Mouse (Mus musculus) G1E-ER4 (cell line): ENCODE data around the gene Mphosph6. TPM values are rescaled to one million over a fixed set of nuclear protein-coding genes. Genes with fewer than 3 reads are reported as not detected.

Experiments
- GATA1 ChIP-seq: IDR thresholded peaks from one replicate; pipeline ENCODE4 v1.8.0; 2012; ENCODE audit warnings: low read length, inconsistent platforms
- polyA plus RNA-seq: library from polyadenylated mRNA; stranded (reverse); fragments of >175 nt; gene quantifications from 2 replicates; pipeline ENCODE4 v1.2.3, GENCODE M21; 2012

Gene Mphosph6
- 3.9 and 4.8 TPM in 2 replicates for polyA plus RNA-seq

- no peak for TF ChIP-seq GATA1
Observed at GRCm38 (mm10) chr8:117801443-117802298, at the start of gene Mphosph6. TSS of gene Mphosph6 (minus strand) at chr8:117801943.

- no peak for TF ChIP-seq GATA1
Observed at GRCm38 (mm10) chr8:117850420-117850819, 48.7 kb upstream of the Mphosph6 start.

- TF ChIP-seq GATA1 = no peak
Observed at GRCm38 (mm10) chr8:117847865-117848264, 46.1 kb upstream of the Mphosph6 start.

- TF ChIP-seq GATA1 = no peak
Observed at GRCm38 (mm10) chr8:117843694-117844093, 42.0 kb upstream of the Mphosph6 start.

- TF ChIP-seq GATA1 = no peak
Observed at GRCm38 (mm10) chr8:117813524-117813923, 11.8 kb upstream of the Mphosph6 start.

- TF ChIP-seq GATA1 = no peak
Observed at GRCm38 (mm10) chr8:117810676-117811075, 8.9 kb upstream of the Mphosph6 start.

- TF ChIP-seq GATA1 = no peak
Observed at GRCm38 (mm10) chr8:117805419-117805818, 3.7 kb upstream of the Mphosph6 start.

- no peak for TF ChIP-seq GATA1
Observed at GRCm38 (mm10) chr8:117802299-117802689, 551 bp upstream of the Mphosph6 start.

GRCm38 (mm10) chr8:117798066-117798465 is 3.7 kb downstream of the Mphosph6 start:
- TF ChIP-seq GATA1 = no peak

- TF ChIP-seq GATA1 = no peak
Observed at GRCm38 (mm10) chr8:117796464-117796863, 5.3 kb downstream of the Mphosph6 start.

GRCm38 (mm10) chr8:117794581-117794980 is 7.2 kb downstream of the Mphosph6 start:
- TF ChIP-seq GATA1 = no peak

GRCm38 (mm10) chr8:117792616-117793144 is 9.1 kb downstream of the Mphosph6 start:
- no peak for TF ChIP-seq GATA1

GRCm38 (mm10) chr8:117786428-117786827 is 15.3 kb downstream of the Mphosph6 start:
- TF ChIP-seq GATA1 = no peak

GRCm38 (mm10) chr8:117783021-117783420 is 18.7 kb downstream of the Mphosph6 start:
- TF ChIP-seq GATA1 = no peak

- TF ChIP-seq GATA1 = no peak
Observed at GRCm38 (mm10) chr8:117781375-117782129, 20.2 kb downstream of the Mphosph6 start.

GRCm38 (mm10) chr8:117779344-117779743 is 22.4 kb downstream of the Mphosph6 start:
- TF ChIP-seq GATA1 = no peak
